Mouse (Mus musculus): ENCODE measurements at regions not wholly inside any gene's neighbourhood (a gene's known extent, or its start where the extent isn't known, plus 50 kb on each side); places are given as distances from the start of the nearest gene placed in this dataset.
"Not testable (repeated sequence)": the region's sequence is repeated elsewhere in the genome, so short reads cannot be mapped to it uniquely, and the experiment has no call there.

DNA sequence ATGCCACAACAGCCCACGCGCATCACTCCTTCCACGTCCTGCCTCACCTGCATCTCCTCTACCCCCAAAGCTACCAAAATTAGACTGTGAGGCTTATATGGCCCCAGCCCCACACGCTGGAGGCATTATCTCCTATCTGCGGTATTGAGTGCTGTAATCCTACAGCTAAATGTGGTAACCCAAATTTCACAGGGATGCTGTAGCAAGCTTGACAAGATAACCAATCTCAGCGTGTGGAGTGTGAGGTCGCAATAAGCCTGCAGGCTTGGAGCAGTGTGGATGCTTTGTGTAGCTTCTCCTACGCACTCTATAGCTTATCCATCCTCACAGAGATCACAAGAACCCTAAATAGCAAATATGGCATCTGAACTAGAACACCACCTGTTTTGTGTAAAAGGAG lies 251.2 kb upstream of the Kcnh8 start:
- POLR2A ChIA-PET, result no interaction called here
- CTCF ChIA-PET, result no interaction called here

- ChIA-PET CTCF (no interaction called here), POLR2A (no interaction called here)
Measured at GRCm38 (mm10) chr17:52350696-52351095, 251.8 kb upstream of the Kcnh8 start.

GRCm38 (mm10) chr17:52349872-52350271 lies 252.6 kb upstream of the Kcnh8 start:
- ChIA-PET CTCF (no interaction called here), POLR2A (no interaction called here)

GRCm38 (mm10) chr17:52348481-52349083 lies 253.9 kb upstream of the Kcnh8 start:
- POLR2A ChIA-PET, result interaction anchor here in 1 of 4 experiments (0.7 kb wide), 1 partner anchor 130 kb away, joined by 7 read pairs; no protein-coding TSS in a partner anchor
- CTCF ChIA-PET, result no interaction called here

GRCm38 (mm10) chr17:52320586-52320985 lies 281.9 kb upstream of the Kcnh8 start:
- ChIA-PET POLR2A (no interaction called here), CTCF (no interaction called here)

DNA sequence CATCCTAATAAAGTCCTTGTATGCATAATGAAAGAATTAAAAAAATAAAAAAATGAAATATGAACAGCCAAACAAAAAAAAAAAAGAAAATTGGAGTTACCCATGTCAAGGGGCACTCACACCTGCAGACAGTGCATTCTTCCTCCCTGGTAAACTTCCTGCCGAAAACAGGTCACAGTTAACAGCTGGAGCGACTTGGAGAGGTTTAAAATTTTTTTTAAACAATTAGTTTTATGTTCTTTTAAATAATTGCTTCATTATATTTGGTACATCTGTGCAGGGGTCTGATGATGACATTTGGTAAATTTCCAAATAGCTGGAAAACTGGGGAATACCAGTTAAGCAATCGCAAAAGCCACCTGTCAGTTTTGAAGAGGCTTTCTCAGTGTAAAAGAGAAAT lies 285.5 kb upstream of the Kcnh8 start:
- POLR2A ChIA-PET, result no interaction called here
- CTCF ChIA-PET, result no interaction called here

DNA sequence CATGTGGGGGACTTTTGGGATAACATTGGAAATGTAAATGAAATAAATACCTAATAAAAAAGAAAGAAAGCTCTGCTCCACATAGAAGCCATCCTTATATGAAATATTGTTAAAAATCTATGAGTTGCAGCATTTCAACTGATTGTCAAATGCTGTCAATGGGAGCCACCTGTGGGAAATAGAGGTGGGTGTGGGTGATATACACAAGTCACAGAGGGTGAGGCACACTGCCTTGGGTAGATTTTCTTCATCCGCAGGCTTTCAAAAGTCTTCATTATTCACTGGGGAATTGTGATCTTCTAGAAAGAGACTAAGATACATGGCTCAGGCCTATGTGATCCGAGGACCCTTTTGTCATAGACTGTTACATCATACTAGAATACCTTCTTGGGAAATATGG lies 286.6 kb upstream of the Kcnh8 start:
- ChIA-PET CTCF (no interaction called here), POLR2A (no interaction called here)

DNA sequence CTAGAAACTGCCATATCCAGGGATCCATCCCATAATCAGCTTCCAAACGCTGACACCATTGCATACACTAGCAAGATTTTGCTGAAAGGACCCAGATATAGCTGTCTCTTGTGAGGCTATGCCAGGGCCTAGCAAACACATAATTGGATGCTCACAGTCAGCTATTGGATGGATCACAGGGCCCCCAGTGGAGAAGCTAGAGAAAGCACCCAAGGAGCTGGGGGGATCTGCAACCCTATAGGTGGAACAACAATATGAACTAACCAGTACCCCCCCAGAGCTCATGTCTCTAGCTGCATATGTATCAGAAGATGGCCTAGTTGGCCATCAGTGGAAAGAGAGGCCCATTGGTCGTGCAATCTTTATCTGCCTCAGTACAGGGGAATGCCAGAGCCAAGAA lies 287.1 kb upstream of the Kcnh8 start:
- CTCF ChIA-PET, POLR2A ChIA-PET: not testable (repeated sequence)

- CTCF ChIA-PET, result no interaction called here
- POLR2A ChIA-PET, result no interaction called here
Measured at GRCm38 (mm10) chr17:52312043-52312442, 290.5 kb upstream of the Kcnh8 start.

- CTCF ChIA-PET, result no interaction called here
- POLR2A ChIA-PET, result no interaction called here
Measured at GRCm38 (mm10) chr17:52308789-52309188, 293.7 kb upstream of the Kcnh8 start.

GRCm38 (mm10) chr17:52304133-52304532 lies 298.4 kb upstream of the Kcnh8 start:
- POLR2A ChIA-PET, result no interaction called here
- CTCF ChIA-PET, result no interaction called here

GRCm38 (mm10) chr17:52303320-52303719 lies 299.2 kb upstream of the Kcnh8 start:
- CTCF ChIA-PET, result no interaction called here
- POLR2A ChIA-PET, result no interaction called here

- ChIA-PET POLR2A (no interaction called here), CTCF (no interaction called here)
Measured at GRCm38 (mm10) chr17:52299769-52300168, 302.7 kb upstream of the Kcnh8 start.

- ChIA-PET POLR2A (no interaction called here), CTCF (no interaction called here)
Measured at GRCm38 (mm10) chr17:52285392-52285791, 317.1 kb upstream of the Kcnh8 start.

GRCm38 (mm10) chr17:52282264-52282663 lies 320.2 kb upstream of the Kcnh8 start:
- CTCF ChIA-PET, result no interaction called here
- POLR2A ChIA-PET, result no interaction called here

DNA sequence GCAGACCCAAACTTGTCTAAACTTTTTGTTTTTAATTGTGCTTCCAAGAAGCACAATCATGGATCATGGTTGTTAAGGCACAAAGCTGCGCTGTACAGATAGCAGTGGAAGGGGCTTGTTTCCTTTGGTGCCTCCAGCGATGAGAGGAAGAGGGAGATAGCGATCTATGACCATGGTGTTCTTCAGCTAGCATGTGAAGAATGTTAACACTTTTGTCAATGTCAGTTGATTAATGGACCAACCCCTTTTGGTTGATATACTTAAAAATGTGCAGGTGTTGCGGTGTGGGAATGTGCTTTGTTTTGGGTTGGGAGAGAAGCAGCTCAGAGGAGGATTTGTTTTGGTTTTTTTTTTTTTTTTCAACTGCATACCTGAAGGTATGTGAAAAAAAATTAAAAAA lies 324.0 kb upstream of the Kcnh8 start:
- POLR2A ChIA-PET, result no interaction called here

DNA sequence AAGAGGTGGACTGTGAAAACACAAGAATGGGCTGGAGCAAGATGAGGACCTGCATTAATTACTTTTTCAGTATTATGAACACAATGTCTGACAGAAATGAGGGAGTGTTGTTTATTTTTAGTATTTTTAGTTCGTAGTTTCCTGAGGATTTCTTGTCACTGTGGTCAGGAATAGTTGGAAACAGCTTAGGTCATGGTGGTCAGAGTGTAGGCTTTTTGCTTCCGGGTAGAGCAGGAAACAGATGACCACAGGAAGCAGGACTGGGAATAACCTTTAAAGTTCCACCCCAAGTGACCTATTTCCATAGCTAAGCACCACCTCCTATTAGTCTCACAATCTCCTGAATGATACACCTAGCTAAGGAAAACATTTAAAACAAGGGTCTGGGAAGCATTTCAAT lies 333.7 kb upstream of the Kcnh8 start:
- POLR2A ChIA-PET, result no interaction called here
- CTCF ChIA-PET, result no interaction called here

More for the DNA sequence above, 324.0 kb upstream of the Kcnh8 start:
- CTCF ChIA-PET, result no interaction called here

DNA sequence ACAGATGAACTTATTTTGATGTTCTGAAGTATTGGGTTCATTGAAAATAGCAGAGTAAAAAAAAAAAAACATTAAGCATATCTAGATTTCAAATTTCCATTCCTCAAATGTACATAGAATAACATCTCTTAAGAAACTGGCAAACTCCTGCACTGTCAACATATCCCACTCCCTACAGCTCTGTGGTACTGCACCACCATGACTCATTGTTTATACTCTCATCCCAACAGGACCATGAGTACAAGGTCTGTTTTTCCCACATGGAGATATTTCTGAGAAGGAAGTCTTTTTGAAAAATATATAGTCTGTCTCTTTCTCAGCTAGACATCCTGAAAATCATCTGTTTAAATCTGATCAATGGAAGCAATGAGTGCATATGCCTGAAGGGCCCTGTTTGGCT lies 351.2 kb upstream of the Kcnh8 start:
- CTCF ChIA-PET, result no interaction called here
- POLR2A ChIA-PET, result no interaction called here

- ChIA-PET CTCF (no interaction called here), POLR2A (no interaction called here)
Measured at GRCm38 (mm10) chr17:52225584-52225983, 376.9 kb upstream of the Kcnh8 start.

DNA sequence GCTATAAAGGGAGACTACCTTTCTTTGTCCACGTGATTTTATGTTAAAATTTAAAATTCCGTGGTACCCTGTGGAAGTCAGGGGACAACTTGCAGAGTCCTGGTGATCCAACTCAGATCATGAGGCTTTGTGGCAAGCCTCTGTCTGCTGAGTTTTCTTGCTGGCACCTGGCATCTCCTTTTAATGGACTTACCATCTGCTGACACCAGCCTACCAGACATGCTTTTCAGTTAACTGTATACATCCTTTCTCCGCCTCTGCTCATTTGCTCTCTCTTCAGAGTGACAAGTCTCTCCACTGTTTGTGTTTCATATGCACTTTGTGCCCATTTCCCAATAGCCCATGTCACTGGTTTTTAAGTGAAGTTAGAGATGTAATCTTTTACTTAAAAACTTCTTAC lies 382.1 kb upstream of the Kcnh8 start:
- ChIA-PET POLR2A (no interaction called here), CTCF (no interaction called here)

DNA sequence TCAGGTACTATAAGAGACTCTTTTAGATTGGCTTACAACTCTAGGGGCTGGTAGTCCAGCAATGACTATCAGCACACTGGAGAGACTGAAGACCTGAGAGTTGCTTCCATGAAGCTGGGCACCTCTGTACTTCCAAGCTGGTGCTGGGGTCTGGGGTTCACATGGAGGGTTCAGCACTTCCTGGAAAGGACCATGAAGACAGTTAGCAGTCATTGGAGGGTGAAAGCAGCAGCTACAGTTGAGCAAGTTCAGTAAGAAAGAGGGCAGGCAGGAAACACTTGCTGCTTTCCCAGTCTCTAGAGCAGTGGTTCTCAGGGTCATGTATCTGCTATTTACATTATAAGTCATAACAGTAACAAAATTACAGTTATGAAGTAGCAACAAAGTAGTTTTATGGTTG lies 384.3 kb upstream of the Satb1 start:
- POLR2A ChIA-PET, result no interaction called here
- CTCF ChIA-PET, result no interaction called here

DNA sequence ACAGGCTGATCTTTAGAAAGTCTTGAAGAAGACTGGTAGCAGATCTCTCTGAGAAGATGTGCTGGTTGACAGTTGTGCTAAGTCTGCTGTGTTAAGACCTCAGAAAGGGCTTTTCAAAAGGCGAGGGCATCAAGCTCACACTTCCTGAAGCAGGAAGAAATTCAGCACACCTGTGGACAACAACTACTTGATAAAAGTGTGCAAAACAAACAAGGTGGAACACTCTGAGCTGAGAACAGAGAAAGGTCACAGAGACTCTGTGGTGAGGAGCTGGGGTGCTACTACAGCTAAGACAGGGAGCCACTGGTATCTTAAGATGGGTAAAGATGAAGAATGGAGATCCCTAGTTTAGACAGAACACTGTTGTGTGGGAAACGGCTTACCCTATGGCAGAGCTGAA lies 379.9 kb upstream of the Satb1 start:
- ChIA-PET CTCF (interaction anchor here in 2 of 4 experiments (0.6 kb wide), 2 partner anchors 240 to 590 kb away, joined by 3 read pairs; no protein-coding TSS in a partner anchor), POLR2A (no interaction called here)

GRCm38 (mm10) chr17:52210483-52210882 lies 377.4 kb upstream of the Satb1 start:
- POLR2A ChIA-PET, result no interaction called here
- CTCF ChIA-PET, result no interaction called here

Data from embryonic stem cell, embryonic (primary cell).